Mouse (Mus musculus) kidney, embryonic 15.5 days (tissue): ENCODE data around the gene Scn2b. TPM values are rescaled to one million over a fixed set of nuclear protein-coding genes. Genes with fewer than 3 reads are reported as not detected.

Experiments
- ATAC-seq: fragments of 200-750 bp; cut with Nextera tagmentation; replicated peaks from 2 replicates; pipeline ENCODE4 v1.8.0; 2017; ENCODE audit warnings: moderate TSS enrichment; ENCODE audit not compliant: low FRiP score
- H3K27ac ChIP-seq: fragments of 300-500 bp; sonication (generic); 2 replicates; pipeline ENCODE4 v1.5.1; 2015; ENCODE audit warnings: mild to moderate bottlenecking, inconsistent platforms
- H3K27me3 ChIP-seq: fragments of 300-500 bp; sonication (generic); 2 replicates; pipeline ENCODE4 v1.6.1; 2015; ENCODE audit warnings: inconsistent platforms
- H3K36me3 ChIP-seq: fragments of 300-500 bp; sonication (generic); 2 replicates; pipeline ENCODE4 v1.6.1; 2015; ENCODE audit warnings: inconsistent platforms
- H3K4me1 ChIP-seq: fragments of 300-500 bp; sonication (generic); 2 replicates; pipeline ENCODE4 v1.6.1; 2015; ENCODE audit warnings: inconsistent platforms
- H3K4me2 ChIP-seq: fragments of 300-500 bp; sonication (generic); 2 replicates; pipeline ENCODE4 v1.6.1; 2015; ENCODE audit warnings: moderate library complexity, mild to moderate bottlenecking, inconsistent platforms
- H3K4me3 ChIP-seq: fragments of 300-500 bp; sonication (generic); replicated peaks from 2 replicates; pipeline ENCODE4 v1.5.1; 2015; ENCODE audit warnings: mild to moderate bottlenecking, inconsistent platforms
- H3K9ac ChIP-seq: fragments of 300-500 bp; sonication (generic); 2 replicates; pipeline ENCODE4 v1.6.1; 2015; ENCODE audit warnings: mild to moderate bottlenecking, inconsistent platforms
- H3K9me3 ChIP-seq: fragments of 300-500 bp; sonication (generic); replicated peaks from 2 replicates; pipeline ENCODE4 v1.6.1; 2016; ENCODE audit warnings: inconsistent platforms
- WGBS: fragments of 180-500 bp; shearing (Covaris S2); methylation state at CpG from one replicate; pipeline ENCODE4 v1.1.7; 2015; ENCODE audit warnings: mixed read lengths; 5-methylcytosine and 5-hydroxymethylcytosine counted together
- polyA plus RNA-seq: library from polyadenylated mRNA; unstranded; fragments of >200 nt; fragmentation: Nextera tagmentation; extraction: Ambion mirVana; gene quantifications from 2 replicates; pipeline ENCODE4 v1.2.1, GENCODE M21; 2015

Scn2b gene
- polyA plus RNA-seq, 1 experiment from 2014 or later: 5.4 TPM

DNA sequence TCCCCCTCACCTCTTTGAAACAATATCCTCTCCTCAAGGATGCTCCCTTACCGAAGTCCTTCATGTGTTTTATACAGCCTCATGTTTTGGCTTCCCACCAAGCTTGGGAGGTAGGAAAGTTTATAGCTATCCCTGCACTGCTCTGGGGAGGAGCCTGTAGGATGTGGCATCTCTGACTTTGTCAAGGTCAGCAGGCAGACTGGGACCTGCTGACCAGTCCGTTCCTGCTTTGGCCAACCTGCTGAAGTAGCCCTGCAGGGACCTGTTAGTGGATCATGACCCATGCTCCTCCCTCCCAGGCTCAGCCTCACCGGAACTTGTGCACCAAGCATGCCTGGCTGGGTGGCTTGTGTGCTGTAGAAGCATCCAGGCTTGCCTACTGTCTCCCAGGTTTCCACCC is 25.1 kb downstream of the Scn2b start:
- Histone ChIP-seq H3K4me3 (no peak overlapping the region), H3K27me3 (peaks cover 99% of the 10 kb centered on the region), H3K9ac (no peak overlapping the region), H3K4me1 (peaks cover 26% of the 10 kb centered on the region), H3K27ac (no peak overlapping the region), H3K9me3 (no peaks in the 10 kb centered on the region), H3K4me2 (no peak overlapping the region), H3K36me3 (no peaks in the 10 kb centered on the region)
- 23% methylated on average over 3 of the region's 3 CpGs for WGBS
- no peak for ATAC-seq

DNA sequence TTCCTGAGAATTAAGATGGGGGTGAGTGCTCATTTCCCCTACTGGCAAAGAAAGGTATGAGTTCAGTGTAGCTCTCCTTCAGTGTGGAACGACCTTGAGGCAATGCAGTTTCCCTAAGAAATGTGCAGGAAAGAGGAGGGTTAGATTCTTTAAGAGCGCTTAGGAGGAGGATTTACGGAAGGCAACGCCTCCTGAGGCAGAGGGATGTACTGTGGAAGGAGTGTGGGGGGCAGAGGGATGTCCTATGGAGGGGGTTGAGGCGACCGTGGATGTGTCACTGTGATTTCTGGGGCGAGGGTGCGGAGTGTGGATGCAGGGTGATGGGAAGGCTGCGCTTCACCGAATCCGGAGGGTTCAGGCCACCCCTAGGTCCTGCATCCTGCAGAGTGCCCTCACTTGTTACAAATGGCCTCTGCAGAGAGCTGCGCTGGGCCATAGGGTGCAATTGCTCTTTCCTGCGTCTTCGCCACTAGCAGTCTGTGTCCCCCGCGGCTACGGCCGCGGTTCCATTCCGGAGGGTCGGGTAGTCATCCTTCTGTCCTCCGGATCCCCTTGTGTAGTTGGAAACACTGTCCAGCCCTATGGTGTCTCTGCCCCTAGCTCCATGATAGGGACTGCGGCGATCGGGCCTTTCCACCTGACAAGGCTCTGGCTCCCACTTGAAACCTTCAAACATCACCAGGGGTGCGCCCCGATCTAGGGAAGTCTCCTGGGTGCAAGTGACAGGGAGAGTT is 28.1 kb downstream of the Scn2b start:
- Histone ChIP-seq H3K36me3 (no peaks in the 10 kb centered on the region), H3K9me3 (no peaks in the 10 kb centered on the region), H3K4me3 (peak overlapping the region; percentile 41), H3K27me3 (peaks cover 99% of the 10 kb centered on the region), H3K9ac (peak overlapping the region; percentile 38), H3K4me1 (peaks cover 10% of the 10 kb centered on the region), H3K4me2 (peak overlapping the region; percentile 83), H3K27ac (no peak overlapping the region)
- WGBS: under 1% methylated on average over 27 of the region's 27 CpGs
- peak; percentile 46; the same call in 1 of the 2 replicates for ATAC-seq

DNA sequence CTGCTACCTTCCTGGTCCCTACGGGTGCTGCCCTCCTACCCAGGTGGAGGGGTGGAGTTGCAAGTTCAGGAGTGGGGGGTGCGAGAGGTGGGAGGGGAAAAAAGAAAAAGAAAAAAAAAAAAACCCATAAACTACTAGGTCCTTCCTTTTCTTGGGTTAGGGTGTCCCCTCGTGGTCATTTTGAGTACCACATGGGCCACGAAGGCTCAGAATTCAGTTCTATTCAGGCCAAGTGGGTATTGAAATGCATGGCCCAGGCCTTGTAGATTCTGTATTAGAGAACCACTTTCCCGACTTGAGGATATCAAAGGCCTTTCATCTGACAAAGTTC is 28.6 kb downstream of the Scn2b start:
- peaks cover 10% of the 10 kb centered on the region for H3K4me1 ChIP-seq
- ATAC-seq: no peak
- H3K27me3 ChIP-seq: peaks cover 99% of the 10 kb centered on the region
- H3K4me2 ChIP-seq: peak overlapping the region; percentile 83
- 0% methylated on average over 5 of the region's 5 CpGs for WGBS
- no peaks in the 10 kb centered on the region for H3K36me3 ChIP-seq
- H3K27ac ChIP-seq: no peak overlapping the region
- H3K4me3 ChIP-seq: peak overlapping the region; percentile 41
- no peaks in the 10 kb centered on the region for H3K9me3 ChIP-seq
- peak overlapping the region; percentile 38 for H3K9ac ChIP-seq

GRCm38 (mm10) chr9:45150933-45151332 is 33.4 kb downstream of the Scn2b start:
- no peak overlapping the region for H3K4me3 ChIP-seq
- no peak for ATAC-seq
- H3K9me3 ChIP-seq: no peaks in the 10 kb centered on the region
- H3K36me3 ChIP-seq: no peaks in the 10 kb centered on the region
- no peak overlapping the region for H3K27ac ChIP-seq
- no peak overlapping the region for H3K9ac ChIP-seq
- H3K4me2 ChIP-seq: no peak overlapping the region
- 32% methylated on average over 1 of the region's 1 CpGs for WGBS
- peaks cover 2% of the 10 kb centered on the region for H3K4me1 ChIP-seq
- H3K27me3 ChIP-seq: peaks cover 58% of the 10 kb centered on the region

DNA sequence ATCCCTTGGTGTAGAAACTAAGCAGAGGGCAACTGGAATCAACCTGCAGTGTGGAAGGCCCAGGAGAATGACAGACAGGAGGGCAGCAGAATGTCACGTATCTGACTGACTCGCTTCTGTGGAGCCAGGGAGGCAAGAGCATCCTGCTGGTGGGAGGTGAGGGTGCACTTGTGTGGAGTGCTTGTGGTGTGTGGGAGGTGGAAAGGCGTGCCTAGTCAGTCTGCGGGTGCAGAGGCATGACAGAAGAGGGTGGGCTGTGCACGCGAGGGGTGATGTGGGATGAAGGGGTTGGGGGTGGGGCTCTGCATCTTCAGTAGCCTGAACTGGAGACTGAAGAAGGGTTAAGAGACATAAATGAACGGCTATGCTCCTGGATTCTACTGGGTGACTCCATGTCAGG is 35.8 kb downstream of the Scn2b start:
- no peak for ATAC-seq
- H3K9ac ChIP-seq: no peak overlapping the region
- no peak overlapping the region for H3K4me2 ChIP-seq
- 44% methylated on average over 7 of the region's 7 CpGs for WGBS
- no peak overlapping the region for H3K4me3 ChIP-seq
- H3K4me1 ChIP-seq: no peaks in the 10 kb centered on the region
- H3K27me3 ChIP-seq: peaks cover 34% of the 10 kb centered on the region
- no peak overlapping the region for H3K27ac ChIP-seq
- H3K9me3 ChIP-seq: 0 out of 2 replicates have a peak, but pooled peaks cover 2% of the 10 kb centered on the region
- H3K36me3 ChIP-seq: no peaks in the 10 kb centered on the region

- no peaks in the 10 kb centered on the region for H3K9me3 ChIP-seq
- no peak for ATAC-seq
- H3K4me1 ChIP-seq: no peaks in the 10 kb centered on the region
- no peak overlapping the region for H3K4me2 ChIP-seq
- H3K27me3 ChIP-seq: peaks cover 6% of the 10 kb centered on the region; the same call in 1 of the 2 replicates
- no peaks in the 10 kb centered on the region for H3K36me3 ChIP-seq
- no peak overlapping the region for H3K4me3 ChIP-seq
- H3K27ac ChIP-seq: no peak overlapping the region
- no peak overlapping the region for H3K9ac ChIP-seq
- WGBS: 73% methylated on average over 5 of the region's 5 CpGs
These were observed 50.3 kb downstream of the Scn2b start for GRCm38 (mm10) chr9:45167903-45168302.

DNA sequence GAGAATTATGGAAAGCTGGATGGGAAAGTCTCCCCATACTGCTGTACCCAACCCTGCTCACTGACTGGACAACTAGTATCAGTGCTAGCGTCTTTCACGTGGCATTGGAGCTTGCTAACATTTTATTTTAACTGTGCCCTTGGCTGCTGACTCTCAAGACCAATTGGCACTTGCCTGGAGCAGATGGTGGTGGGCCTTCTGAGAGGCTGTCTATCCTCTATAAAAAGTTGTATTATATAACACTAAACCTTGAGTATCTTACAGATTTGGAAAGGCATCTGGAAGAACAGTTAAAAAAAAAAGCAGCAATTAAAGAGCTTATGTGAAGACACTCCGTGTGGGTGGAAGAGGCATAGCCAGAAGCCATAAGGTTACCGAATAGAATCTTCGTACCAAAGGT is 52.6 kb downstream of the Scn2b start:
- no peak overlapping the region for H3K4me3 ChIP-seq
- 86% methylated on average over 5 of the region's 5 CpGs for WGBS
- H3K27ac ChIP-seq: no peak overlapping the region
- no peaks in the 10 kb centered on the region for H3K27me3 ChIP-seq
- no peaks in the 10 kb centered on the region for H3K9me3 ChIP-seq
- H3K4me2 ChIP-seq: no peak overlapping the region
- H3K4me1 ChIP-seq: no peaks in the 10 kb centered on the region
- no peaks in the 10 kb centered on the region for H3K36me3 ChIP-seq
- no peak for ATAC-seq
- no peak overlapping the region for H3K9ac ChIP-seq

GRCm38 (mm10) chr9:45171073-45171610 is 53.6 kb downstream of the Scn2b start:
- Histone ChIP-seq H3K36me3 (no peaks in the 10 kb centered on the region), H3K4me2 (no peak overlapping the region), H3K9me3 (no peaks in the 10 kb centered on the region), H3K4me3 (no peak overlapping the region), H3K27ac (no peak overlapping the region), H3K4me1 (no peaks in the 10 kb centered on the region), H3K9ac (no peak overlapping the region), H3K27me3 (no peaks in the 10 kb centered on the region)
- WGBS: 74% methylated on average over 1 of the region's 1 CpGs
- no peak for ATAC-seq

DNA sequence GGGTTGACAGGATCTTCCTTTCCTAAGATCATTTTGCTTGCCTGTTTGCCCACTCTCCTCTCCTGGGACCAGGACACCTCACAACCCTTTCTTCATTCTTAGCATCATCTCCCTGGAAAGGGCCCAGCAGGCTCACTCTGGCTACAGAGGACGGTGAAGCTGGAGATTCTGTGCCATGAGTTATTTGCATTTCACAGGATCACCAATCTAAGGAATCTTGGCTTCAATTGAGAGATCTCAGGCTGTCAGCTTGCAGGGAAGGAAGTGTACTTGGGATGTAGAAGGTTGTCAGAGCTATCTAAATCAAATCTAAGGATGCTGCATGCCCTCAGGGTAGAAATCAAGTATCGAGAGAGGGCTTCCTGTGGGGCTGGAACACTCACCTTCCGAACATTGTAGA is 55.9 kb downstream of the Scn2b start:
- Histone ChIP-seq H3K9me3 (no peaks in the 10 kb centered on the region), H3K4me1 (no peaks in the 10 kb centered on the region), H3K4me2 (no peak overlapping the region), H3K9ac (no peak overlapping the region), H3K36me3 (no peaks in the 10 kb centered on the region), H3K4me3 (no peak overlapping the region), H3K27ac (no peak overlapping the region), H3K27me3 (no peaks in the 10 kb centered on the region)
- 56% methylated on average over 3 of the region's 3 CpGs for WGBS
- no peak for ATAC-seq

GRCm38 (mm10) chr9:45179282-45179681 is 61.7 kb downstream of the Scn2b start:
- H3K9me3 ChIP-seq: no peaks in the 10 kb centered on the region
- no peak overlapping the region for H3K27ac ChIP-seq
- H3K4me2 ChIP-seq: no peak overlapping the region
- ATAC-seq: no peak
- 89% methylated on average over 5 of the region's 5 CpGs for WGBS
- no peaks in the 10 kb centered on the region for H3K36me3 ChIP-seq
- no peak overlapping the region for H3K4me3 ChIP-seq
- no peaks in the 10 kb centered on the region for H3K27me3 ChIP-seq
- H3K9ac ChIP-seq: no peak overlapping the region
- H3K4me1 ChIP-seq: 0 out of 2 replicates have a peak, but pooled peaks cover 3% of the 10 kb centered on the region
